Mouse (Mus musculus) heart, embryonic 14.5 days (tissue): ENCODE measurements around the gene Scap. TPM values are rescaled to one million over a fixed set of nuclear protein-coding genes. Genes with fewer than 3 reads are reported as not detected.

ENCODE experiments used
- ATAC-seq: fragments of 200-750 bp; cut with Nextera tagmentation; 2 replicates; pipeline ENCODE4 v1.8.0; 2017; ENCODE audit warnings: low read depth, moderate TSS enrichment; ENCODE audit not compliant: insufficient number of reproducible peaks, insufficient read depth, low FRiP score
- H3K27ac ChIP-seq, 2 experiments: fragments of 200-500 bp in 1 of 2; fragments of 300-500 bp in 1 of 2; sonication (generic) in 1 of 2; replicated peaks in 1 of 2; 2 replicates each; pipeline ENCODE4 v1.5.1; 2012 to 2014; ENCODE audit warnings: low read depth in 2 of 2, low read length in 2 of 2, control low read depth in 1 of 2, mild to moderate bottlenecking in 1 of 2, mixed read lengths in 1 of 2; ENCODE audit not compliant: control insufficient read depth in 1 of 2, insufficient read depth in 1 of 2
- H3K27me3 ChIP-seq: fragments of 300-500 bp; sonication (generic); 2 replicates; pipeline ENCODE4 v1.6.1; 2014; ENCODE audit warnings: mild to moderate bottlenecking, low read length, control low read depth; ENCODE audit not compliant: control insufficient read depth, insufficient read depth
- H3K36me3 ChIP-seq: fragments of 300-500 bp; sonication (generic); 2 replicates; pipeline ENCODE4 v1.6.1; 2014; ENCODE audit warnings: mild to moderate bottlenecking, control low read depth, low read length, mixed read lengths; ENCODE audit not compliant: control insufficient read depth, insufficient read depth
- H3K4me1 ChIP-seq, 2 experiments: fragments of 200-500 bp in 1 of 2; fragments of 300-500 bp in 1 of 2; sonication (generic) in 1 of 2; 2 replicates each; pipeline ENCODE4 v1.6.1; 2012 to 2014; ENCODE audit warnings: low read length in 2 of 2, control low read depth in 1 of 2, mixed read lengths in 1 of 2; ENCODE audit not compliant: control insufficient read depth in 2 of 2, insufficient read depth in 2 of 2
- H3K4me2 ChIP-seq: fragments of 300-500 bp; sonication (generic); 2 replicates; pipeline ENCODE4 v1.6.1; 2014; ENCODE audit warnings: mild to moderate bottlenecking, low read length
- H3K4me3 ChIP-seq, 2 experiments: fragments of 200-500 bp in 1 of 2; fragments of 300-500 bp in 1 of 2; sonication (generic) in 1 of 2; 2 replicates each; pipeline ENCODE4 v1.5.1; 2012 to 2014; ENCODE audit warnings: low read length in 2 of 2, mild to moderate bottlenecking in 2 of 2, control low read depth in 1 of 2, low read depth in 1 of 2, moderate library complexity in 1 of 2; ENCODE audit not compliant: control insufficient read depth in 1 of 2, insufficient read depth in 1 of 2
- H3K9ac ChIP-seq: fragments of 300-500 bp; sonication (generic); 2 replicates; pipeline ENCODE4 v1.6.1; 2014; ENCODE audit warnings: mild to moderate bottlenecking, low read length
- H3K9me3 ChIP-seq: fragments of 300-500 bp; sonication (generic); 2 replicates; pipeline ENCODE4 v1.6.1; 2016; ENCODE audit warnings: low read length, control low read depth; ENCODE audit not compliant: control insufficient read depth
- WGBS: fragments of 180-500 bp; shearing (Covaris S2); extraction: QIAGEN DNeasy Blood & Tissue Kit; methylation state at CpG from one replicate; pipeline ENCODE4 v1.1.7; 2014; 5-methylcytosine and 5-hydroxymethylcytosine counted together
- polyA plus RNA-seq: library from polyadenylated mRNA; unstranded; fragments of >200 nt; fragmentation: Nextera tagmentation; extraction: Ambion mirVana; gene quantifications from 2 replicates; pipeline ENCODE4 v1.2.1, GENCODE M21; 2014

Scap gene
- polyA plus RNA-seq, 1 experiment from 2014 or later, result 16.1 TPM

- Histone ChIP-seq H3K4me2 (peak overlapping the region; percentile 84), H3K36me3 (no peaks in the 10 kb centered on the region), H3K4me1 (no peaks in the 10 kb centered on the region), H3K4me3 (peak overlapping the region; percentile 59 to 77), H3K9ac (peak overlapping the region; percentile 76), H3K27me3 (no peaks in the 10 kb centered on the region), H3K27ac (peak overlapping the region; percentile 88 to 91), H3K9me3 (0 out of 2 replicates have a peak, but pooled peaks cover 2% of the 10 kb centered on the region)
- 3% methylated on average over 4 of the region's 4 CpGs for WGBS
- ATAC-seq, result no peak
Observed at GRCm38 (mm10) chr9:110304516-110304915, 28.6 kb upstream of the Scap start.

GRCm38 (mm10) chr9:110304969-110305651 is 28.0 kb upstream of the Scap start, which contains the start of gene Elp6:
Gene Elp6 (plus strand): TSS chr9:110305173.
- Histone ChIP-seq H3K36me3 (peaks cover 5% of the 10 kb centered on the region; the same call in 1 of the 2 replicates), H3K4me1 (no peaks in the 10 kb centered on the region), H3K4me2 (peak within 1 kb of the TSS; percentile 84), H3K4me3 (peak within 1 kb of the TSS; percentile 59 to 77), H3K9ac (peak within 1 kb of the TSS; percentile 76), H3K27me3 (no peaks in the 10 kb centered on the region), H3K27ac (peak within 1 kb of the TSS; percentile 88 to 91), H3K9me3 (0 out of 2 replicates have a peak, but pooled peaks cover 2% of the 10 kb centered on the region)
- peak; percentile 95 for ATAC-seq
- WGBS, result under 1% methylated on average over 46 of the region's 46 CpGs

- 89% methylated on average over 5 of the region's 5 CpGs for WGBS
- H3K4me3 ChIP-seq, result no peak overlapping the region
- H3K4me2 ChIP-seq, result no peak overlapping the region
- H3K9ac ChIP-seq, result no peak overlapping the region
- no peak for ATAC-seq
- no peak overlapping the region for H3K27ac ChIP-seq
- peaks cover 17% of the 10 kb centered on the region for H3K36me3 ChIP-seq
- H3K4me1 ChIP-seq, result no peaks in the 10 kb centered on the region
- no peaks in the 10 kb centered on the region for H3K27me3 ChIP-seq
- H3K9me3 ChIP-seq, result no peaks in the 10 kb centered on the region
Observed at GRCm38 (mm10) chr9:110306371-110306770, 26.7 kb upstream of the Scap start.

- no peak for ATAC-seq
- no peaks in the 10 kb centered on the region for H3K4me1 ChIP-seq
Observed at GRCm38 (mm10) chr9:110314706-110315105, 18.4 kb upstream of the Scap start.

GRCm38 (mm10) chr9:110315410-110315809 is 17.7 kb upstream of the Scap start:
- whole genome bisulfite sequencing, result 87% methylated on average over 6 of the region's 6 CpGs
- no peaks in the 10 kb centered on the region for H3K27me3 ChIP-seq
- H3K4me3 ChIP-seq, result no peak overlapping the region
- H3K4me1 ChIP-seq, result no peaks in the 10 kb centered on the region
- no peaks in the 10 kb centered on the region for H3K9me3 ChIP-seq
- peaks cover 53% of the 10 kb centered on the region for H3K36me3 ChIP-seq
- no peak overlapping the region for H3K4me2 ChIP-seq
- ATAC-seq, result no peak
- no peak overlapping the region for H3K27ac ChIP-seq
- H3K9ac ChIP-seq, result no peak overlapping the region

More at GRCm38 (mm10) chr9:110314706-110315105, 18.4 kb upstream of the Scap start:
- Histone ChIP-seq H3K27ac (no peak overlapping the region), H3K9ac (no peak overlapping the region), H3K9me3 (no peaks in the 10 kb centered on the region), H3K4me3 (no peak overlapping the region), H3K36me3 (peaks cover 60% of the 10 kb centered on the region), H3K27me3 (no peaks in the 10 kb centered on the region), H3K4me2 (no peak overlapping the region)
- WGBS, result 73% methylated on average over 5 of the region's 5 CpGs

GRCm38 (mm10) chr9:110315904-110316303 is 17.2 kb upstream of the Scap start:
- peaks cover 51% of the 10 kb centered on the region for H3K36me3 ChIP-seq
- H3K4me2 ChIP-seq, result no peak overlapping the region
- no peak overlapping the region for H3K27ac ChIP-seq
- H3K4me3 ChIP-seq, result no peak overlapping the region
- no peaks in the 10 kb centered on the region for H3K27me3 ChIP-seq
- no peak overlapping the region for H3K9ac ChIP-seq
- 89% methylated on average over 8 of the region's 8 CpGs for WGBS
- no peak for ATAC-seq
- no peaks in the 10 kb centered on the region for H3K9me3 ChIP-seq
- H3K4me1 ChIP-seq, result no peaks in the 10 kb centered on the region

- Histone ChIP-seq H3K36me3 (peaks cover 51% of the 10 kb centered on the region), H3K4me3 (no peak overlapping the region), H3K4me1 (no peaks in the 10 kb centered on the region), H3K9me3 (no peaks in the 10 kb centered on the region), H3K9ac (no peak overlapping the region), H3K4me2 (no peak overlapping the region), H3K27ac (no peak overlapping the region), H3K27me3 (no peaks in the 10 kb centered on the region)
- 89% methylated on average over 8 of the region's 8 CpGs for WGBS
- no peak for ATAC-seq
Observed at GRCm38 (mm10) chr9:110316503-110316902, 16.6 kb upstream of the Scap start.

- H3K9me3 ChIP-seq, result no peaks in the 10 kb centered on the region
- H3K4me3 ChIP-seq, result no peak overlapping the region
- H3K4me1 ChIP-seq, result no peaks in the 10 kb centered on the region
- no peak overlapping the region for H3K9ac ChIP-seq
- no peak overlapping the region for H3K27ac ChIP-seq
- H3K36me3 ChIP-seq, result peaks cover 25% of the 10 kb centered on the region
- no peak for ATAC-seq
- no peak overlapping the region for H3K4me2 ChIP-seq
- 91% methylated on average over 10 of the region's 10 CpGs for WGBS
- H3K27me3 ChIP-seq, result no peaks in the 10 kb centered on the region
Observed at GRCm38 (mm10) chr9:110320769-110321168, 12.3 kb upstream of the Scap start.
